ENCODE assay signal across 13 mouse cellular contexts in the genomic region with DNA sequence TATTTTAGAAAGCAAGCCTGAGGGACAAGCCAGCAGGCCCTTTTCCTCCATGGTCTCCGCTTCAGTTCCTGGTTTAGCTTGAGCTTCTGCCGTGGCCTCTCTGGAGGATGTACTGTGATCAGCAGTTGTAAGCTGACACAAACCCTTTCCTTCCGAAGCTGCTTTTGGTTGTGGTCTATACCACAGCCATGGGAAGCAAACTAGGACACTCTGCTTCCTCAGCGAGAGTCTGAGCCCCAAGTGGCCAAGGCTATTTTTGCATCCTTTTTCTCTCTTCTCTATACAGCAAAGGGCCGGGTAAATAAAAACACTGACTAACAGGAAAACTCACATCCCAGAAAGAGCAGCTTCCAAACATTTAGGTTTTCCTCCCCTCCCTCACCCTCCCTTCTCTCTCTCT. TPM values are rescaled to one million over a fixed set of nuclear protein-coding genes. Genes with fewer than 3 reads are reported as not detected.
DNase-seq lines count a peak whose midpoint lies in the region.
"Had no signal": no experiment of that assay in that cellular context is flagged by ENCODE, and none has a peak within 500 bp of the region (broad histone marks: within the 10 kb centered on the region; RNA-seq: fewer than 3 reads in every experiment).

No protein-coding gene starts in this region.

- DNase-seq in heart, adult 11 months = peak; percentile 94
- no peak for DNase-seq in heart, postnatal 25 days (ENCODE audit: low spot score)
- peak; percentile 41 to 61 for DNase-seq in left cerebral cortex, postnatal 25 days (ENCODE audit: low spot score in 2 of 2)
- DNase-seq in left cerebral cortex, adult 11 months (ENCODE audit: low spot score) = no peak
- peak; percentile 28 for DNase-seq in T-cell, adult 2 months (ENCODE audit: low spot score)
- DNase-seq in embryo, embryonic 11 days = no peak
- DNase-seq in yolk sac, embryonic 10.5 days (ENCODE audit: low spot score) = no peak
- DNase-seq: cerebellum, adult 11 months; kidney, adult 9 months had no signal

- peaks cover 81% of the 10 kb centered on the region for H3K4me1 ChIP-seq in megakaryocyte, embryonic 14.5 days
- H3K4me1 ChIP-seq: midbrain, embryonic 15.5 days had no signal

- peaks cover 17% of the 10 kb centered on the region; the same call in 1 of the 2 replicates for H3K9me3 ChIP-seq in megakaryocyte, embryonic 14.5 days
- H3K9me3 ChIP-seq: limb, embryonic 13.5 days; midbrain, embryonic 15.5 days had no signal

- peak overlapping the region; percentile 82 for H3K4me3 ChIP-seq in megakaryocyte, embryonic 14.5 days (replicated peaks)
- H3K4me3 ChIP-seq: limb, embryonic 13.5 days; midbrain, embryonic 15.5 days had no signal

- H3K27me3 ChIP-seq in megakaryocyte, embryonic 14.5 days (replicated peaks) = peaks cover 3% of the 10 kb centered on the region
- H3K27me3 ChIP-seq: limb, embryonic 13.5 days; midbrain, embryonic 15.5 days had no signal

- H3K36me3 ChIP-seq in megakaryocyte, embryonic 14.5 days (replicated peaks; ENCODE audit: low read length) = no peaks in the 10 kb centered on the region
- H3K36me3 ChIP-seq: limb, embryonic 13.5 days; midbrain, embryonic 15.5 days had no signal

- intact Hi-C loops in heart, postnatal 25 days (cut with DNase I) = no loop called here
- intact Hi-C loops in left cerebral cortex, postnatal 25 days (cut with DNase I) = no loop called here

RNA-seq across cellular contexts. Expression of a gene that starts 1.8 kb away (rescaled TPM):
- under 1 TPM in 1 of 2 experiments, not detected in 1; 0.31 TPM for total RNA-seq in heart, postnatal 25 days (2021)
- 1 to 10 TPM; 4.9 to 6.3 TPM for total RNA-seq in left cerebral cortex, postnatal 25 days (2021)
- polyA plus RNA-seq in megakaryocyte, embryonic 14.5 days (2012; ENCODE audit: insufficient read depth, low replicate concordance) = 0.15 TPM in 1 of 2 replicates, not detected in the other

RNA-seq across cellular contexts. Expression of a gene that starts 30.1 kb away (rescaled TPM):
- total RNA-seq in heart, postnatal 25 days (2021) = 10 to 100 TPM; 34.8 to 37.8 TPM
- total RNA-seq in left cerebral cortex, postnatal 25 days (2021) = 1 to 10 TPM; 1.1 to 1.4 TPM
- polyA plus RNA-seq in megakaryocyte, embryonic 14.5 days (2012; ENCODE audit: insufficient read depth, low replicate concordance) = 1.1 and 1.9 TPM in 2 replicates

RNA-seq across cellular contexts. Expression of a gene that starts 31.5 kb away (rescaled TPM):
- not detected for total RNA-seq in heart, postnatal 25 days (2021)
- not detected for total RNA-seq in left cerebral cortex, postnatal 25 days (2021)
- not detected in 2 replicates for polyA plus RNA-seq in megakaryocyte, embryonic 14.5 days (2012; ENCODE audit: insufficient read depth, low replicate concordance)
- polyA plus RNA-seq: gonadal fat pad, adult 2 months; limb, embryonic 13.5 days; midbrain, embryonic 15.5 days had no signal

Comparison
In these comparisons a context has a peak if more than half of its experiments do, and no peak if none do; other contexts are left out.
1. DNase-seq: peak in heart, adult 11 months (single experiment), left cerebral cortex, postnatal 25 days (2 of 2) and T-cell, adult 2 months (single experiment); none in heart, postnatal 25 days (single experiment), left cerebral cortex, adult 11 months (single experiment), embryo, embryonic 11 days (single experiment) and yolk sac, embryonic 10.5 days (single experiment).
2. RNA of a gene that starts 1.8 kb away (total RNA-seq): 4.9 to 6.3 TPM in left cerebral cortex, postnatal 25 days; 0.31 TPM in heart, postnatal 25 days; every median in the first group is over 4 times any median in the second.
3. RNA of a gene that starts 30.1 kb away (total RNA-seq): 34.8 to 37.8 TPM in heart, postnatal 25 days; 1.1 to 1.4 TPM in left cerebral cortex, postnatal 25 days; every median in the first group is over 10 times any median in the second.